Mouse (Mus musculus): Measurements from ENCODE around the gene Ccne1. TPM values are rescaled to one million over a fixed set of nuclear protein-coding genes. Genes with fewer than 3 reads are reported as not detected.

Gene Ccne1
- polyA plus RNA-seq, 1 experiment from 2014 or later, result 72.6 TPM

GRCm38 (mm10) chr7:38088456-38088855 is 18.9 kb downstream of the Ccne1 start:
- Histone ChIP-seq H3K4me1 (replicated peaks; ENCODE audit: control insufficient read depth, insufficient read depth, low read length) (peaks cover 6% of the 10 kb centered on the region), H3K27ac (ENCODE audit: low read depth) (no peak overlapping the region), H3K4me3 (ENCODE audit: low read depth, low read length) (no peak overlapping the region), H3K27me3 (replicated peaks; ENCODE audit: control insufficient read depth, insufficient read depth, low read length) (no peaks in the 10 kb centered on the region), H3K9ac (ENCODE audit: low read length) (no peak overlapping the region), H3K9me3 (ENCODE audit: control insufficient read depth, low read length) (no peaks in the 10 kb centered on the region), H3K4me2 (ENCODE audit: low read length) (no peak overlapping the region), H3K36me3 (ENCODE audit: control insufficient read depth, insufficient read depth, low read length) (no peaks in the 10 kb centered on the region)
- ATAC-seq (replicated peaks; ENCODE audit: low FRiP score, low TSS enrichment, low read depth), result no peak
- 71% methylated on average over 2 of the region's 2 CpGs for WGBS
- no peak for DNase-seq (ENCODE audit: low spot score)

GRCm38 (mm10) chr7:38087856-38088255 is 19.5 kb downstream of the Ccne1 start:
- no peaks in the 10 kb centered on the region for H3K36me3 ChIP-seq (ENCODE audit: control insufficient read depth, insufficient read depth, low read length)
- peaks cover 6% of the 10 kb centered on the region for H3K4me1 ChIP-seq (replicated peaks; ENCODE audit: control insufficient read depth, insufficient read depth, low read length)
- WGBS, result 81% methylated on average over 8 of the region's 8 CpGs
- no peak overlapping the region for H3K4me3 ChIP-seq (ENCODE audit: low read depth, low read length)
- DNase-seq (ENCODE audit: low spot score) (no peak), ATAC-seq (replicated peaks; ENCODE audit: low FRiP score, low TSS enrichment, low read depth) (no peak)
- no peaks in the 10 kb centered on the region for H3K27me3 ChIP-seq (replicated peaks; ENCODE audit: control insufficient read depth, insufficient read depth, low read length)
- no peak overlapping the region for H3K27ac ChIP-seq (ENCODE audit: low read depth)
- no peaks in the 10 kb centered on the region for H3K9me3 ChIP-seq (ENCODE audit: control insufficient read depth, low read length)
- no peak overlapping the region for H3K9ac ChIP-seq (ENCODE audit: low read length)
- no peak overlapping the region for H3K4me2 ChIP-seq (ENCODE audit: low read length)

- no peak overlapping the region for H3K4me3 ChIP-seq (ENCODE audit: low read depth, low read length)
- H3K36me3 ChIP-seq (ENCODE audit: control insufficient read depth, insufficient read depth, low read length), result no peaks in the 10 kb centered on the region
- peak overlapping the region; percentile 38; the same call in 1 of the 2 replicates for H3K27ac ChIP-seq (ENCODE audit: low read depth)
- H3K9me3 ChIP-seq (ENCODE audit: control insufficient read depth, low read length), result no peaks in the 10 kb centered on the region
- ATAC-seq (replicated peaks; ENCODE audit: low FRiP score, low TSS enrichment, low read depth) (no peak), DNase-seq (ENCODE audit: low spot score) (no peak)
- 54% methylated on average over 8 of the region's 8 CpGs for WGBS
- no peaks in the 10 kb centered on the region for H3K27me3 ChIP-seq (replicated peaks; ENCODE audit: control insufficient read depth, insufficient read depth, low read length)
- H3K4me2 ChIP-seq (ENCODE audit: low read length), result peak overlapping the region; percentile 86; the same call in 1 of the 2 replicates
- no peak overlapping the region for H3K9ac ChIP-seq (ENCODE audit: low read length)
- H3K4me1 ChIP-seq (replicated peaks; ENCODE audit: control insufficient read depth, insufficient read depth, low read length), result peaks cover 6% of the 10 kb centered on the region
Observed at GRCm38 (mm10) chr7:38086401-38086800, 20.9 kb downstream of the Ccne1 start.

- H3K36me3 ChIP-seq (ENCODE audit: control insufficient read depth, insufficient read depth, low read length), result no peaks in the 10 kb centered on the region
- peak; percentile 86 for DNase-seq (ENCODE audit: low spot score)
- no peaks in the 10 kb centered on the region for H3K9me3 ChIP-seq (ENCODE audit: control insufficient read depth, low read length)
- ATAC-seq (replicated peaks; ENCODE audit: low FRiP score, low TSS enrichment, low read depth), result peak; percentile 70
- peak overlapping the region; percentile 35; the same call in 1 of the 2 replicates for H3K9ac ChIP-seq (ENCODE audit: low read length)
- H3K4me3 ChIP-seq (ENCODE audit: low read depth, low read length), result peak overlapping the region; percentile 45
- peak overlapping the region; percentile 86 for H3K4me2 ChIP-seq (ENCODE audit: low read length)
- H3K27me3 ChIP-seq (replicated peaks; ENCODE audit: control insufficient read depth, insufficient read depth, low read length), result no peaks in the 10 kb centered on the region
- H3K4me1 ChIP-seq (replicated peaks; ENCODE audit: control insufficient read depth, insufficient read depth, low read length), result peaks cover 6% of the 10 kb centered on the region
- peak overlapping the region; percentile 38; the same call in 1 of the 2 replicates for H3K27ac ChIP-seq (ENCODE audit: low read depth)
- WGBS, result 1% methylated on average over 34 of the region's 35 CpGs
Observed at GRCm38 (mm10) chr7:38085573-38086211, 21.6 kb downstream of the Ccne1 start.

GRCm38 (mm10) chr7:38084778-38085572 is 22.4 kb downstream of the Ccne1 start:
- under 1% methylated on average over 64 of the region's 65 CpGs for WGBS
- no peaks in the 10 kb centered on the region for H3K27me3 ChIP-seq (replicated peaks; ENCODE audit: control insufficient read depth, insufficient read depth, low read length)
- H3K27ac ChIP-seq (ENCODE audit: low read depth), result peak overlapping the region; percentile 38; the same call in 1 of the 2 replicates
- H3K9ac ChIP-seq (ENCODE audit: low read length), result peak overlapping the region; percentile 38
- H3K9me3 ChIP-seq (ENCODE audit: control insufficient read depth, low read length), result no peaks in the 10 kb centered on the region
- ATAC-seq (replicated peaks; ENCODE audit: low FRiP score, low TSS enrichment, low read depth), result peak; percentile 95
- DNase-seq (ENCODE audit: low spot score), result peak; percentile 97
- H3K4me3 ChIP-seq (ENCODE audit: low read depth, low read length), result peak overlapping the region; percentile 45
- H3K4me2 ChIP-seq (ENCODE audit: low read length), result peak overlapping the region; percentile 86
- H3K36me3 ChIP-seq (ENCODE audit: control insufficient read depth, insufficient read depth, low read length), result no peaks in the 10 kb centered on the region
- peaks cover 6% of the 10 kb centered on the region for H3K4me1 ChIP-seq (replicated peaks; ENCODE audit: control insufficient read depth, insufficient read depth, low read length)

- no peak for ATAC-seq (replicated peaks; ENCODE audit: low FRiP score, low TSS enrichment, low read depth)
- Histone ChIP-seq H3K36me3 (ENCODE audit: control insufficient read depth, insufficient read depth, low read length) (no peaks in the 10 kb centered on the region), H3K4me2 (ENCODE audit: low read length) (no peak overlapping the region), H3K9ac (ENCODE audit: low read length) (no peak overlapping the region), H3K4me1 (replicated peaks; ENCODE audit: control insufficient read depth, insufficient read depth, low read length) (peaks cover 6% of the 10 kb centered on the region), H3K9me3 (ENCODE audit: control insufficient read depth, low read length) (no peaks in the 10 kb centered on the region), H3K27ac (ENCODE audit: low read depth) (no peak overlapping the region), H3K27me3 (replicated peaks; ENCODE audit: control insufficient read depth, insufficient read depth, low read length) (no peaks in the 10 kb centered on the region), H3K4me3 (ENCODE audit: low read depth, low read length) (no peak overlapping the region)
- no peak for DNase-seq (ENCODE audit: low spot score)
Observed at GRCm38 (mm10) chr7:38082971-38083370, 24.4 kb downstream of the Ccne1 start.

- Histone ChIP-seq H3K27ac (ENCODE audit: low read depth) (no peak overlapping the region), H3K27me3 (replicated peaks; ENCODE audit: control insufficient read depth, insufficient read depth, low read length) (peaks cover 4% of the 10 kb centered on the region; the same call in 1 of the 2 replicates), H3K36me3 (ENCODE audit: control insufficient read depth, insufficient read depth, low read length) (no peaks in the 10 kb centered on the region), H3K9ac (ENCODE audit: low read length) (no peak overlapping the region), H3K4me3 (ENCODE audit: low read depth, low read length) (no peak overlapping the region), H3K4me1 (replicated peaks; ENCODE audit: control insufficient read depth, insufficient read depth, low read length) (0 out of 2 replicates have a peak, but pooled peaks cover 4% of the 10 kb centered on the region), H3K9me3 (ENCODE audit: control insufficient read depth, low read length) (no peaks in the 10 kb centered on the region), H3K4me2 (ENCODE audit: low read length) (no peak overlapping the region)
- ATAC-seq (replicated peaks; ENCODE audit: low FRiP score, low TSS enrichment, low read depth) (peak; percentile 47), DNase-seq (ENCODE audit: low spot score) (no peak)
- 48% methylated on average over 7 of the region's 7 CpGs for WGBS
Observed at GRCm38 (mm10) chr7:38077189-38077588, 30.1 kb downstream of the Ccne1 start.

- WGBS, result 73% methylated on average over 6 of the region's 6 CpGs
- ATAC-seq (replicated peaks; ENCODE audit: low FRiP score, low TSS enrichment, low read depth), result no peak
- no peak for DNase-seq (ENCODE audit: low spot score)
- H3K27me3 ChIP-seq (replicated peaks; ENCODE audit: control insufficient read depth, insufficient read depth, low read length), result peaks cover 4% of the 10 kb centered on the region; the same call in 1 of the 2 replicates
- H3K9me3 ChIP-seq (ENCODE audit: control insufficient read depth, low read length), result no peaks in the 10 kb centered on the region
- H3K27ac ChIP-seq (ENCODE audit: low read depth), result no peak overlapping the region
- H3K4me1 ChIP-seq (replicated peaks; ENCODE audit: control insufficient read depth, insufficient read depth, low read length), result 0 out of 2 replicates have a peak, but pooled peaks cover 4% of the 10 kb centered on the region
- H3K36me3 ChIP-seq (ENCODE audit: control insufficient read depth, insufficient read depth, low read length), result no peaks in the 10 kb centered on the region
- no peak overlapping the region for H3K4me2 ChIP-seq (ENCODE audit: low read length)
- no peak overlapping the region for H3K9ac ChIP-seq (ENCODE audit: low read length)
- H3K4me3 ChIP-seq (ENCODE audit: low read depth, low read length), result no peak overlapping the region
Observed at GRCm38 (mm10) chr7:38075487-38075886, 31.8 kb downstream of the Ccne1 start.
